In genomic region chr9:30183409-30183808, GRCm38 (mm10) we compare ENCODE assay signal across 24 mouse cellular contexts.
A peak's percentile ranks its signal among the peaks of the same experiment; 100 is the strongest.
DNase-seq lines count a peak whose midpoint lies in the region; ATAC-seq lines count a peak whose summit lies in the region.
"Had no signal": no experiment of that assay in that cellular context is flagged by ENCODE, and none has a peak within 500 bp of the region (broad histone marks: within the 10 kb centered on the region; RNA-seq: fewer than 3 reads in every experiment).

No protein-coding gene starts in this region.

- 62% methylated on average over 11 of the region's 11 CpGs for WGBS in limb, embryonic 13.5 days
- WGBS in limb, embryonic 10.5 days, result 83% methylated on average over 11 of the region's 11 CpGs
- WGBS in neural tube, embryonic 13.5 days, result 62% methylated on average over 11 of the region's 11 CpGs
- WGBS in neural tube, embryonic 15.5 days, result 57% methylated on average over 11 of the region's 11 CpGs
- WGBS in embryonic facial prominence, embryonic 14.5 days, result 42% methylated on average over 11 of the region's 11 CpGs

- H3K9me3 ChIP-seq in limb, embryonic 13.5 days, result no peaks in the 10 kb centered on the region
- no peaks in the 10 kb centered on the region for H3K9me3 ChIP-seq in limb, embryonic 10.5 days (replicated peaks)
- H3K9me3 ChIP-seq in neural tube, embryonic 13.5 days, result no peaks in the 10 kb centered on the region
- no peaks in the 10 kb centered on the region for H3K9me3 ChIP-seq in neural tube, embryonic 15.5 days (replicated peaks)
- H3K9me3 ChIP-seq in embryonic facial prominence, embryonic 14.5 days (ENCODE audit: control insufficient read depth, low read length), result no peaks in the 10 kb centered on the region
- H3K9me3 ChIP-seq: embryonic facial prominence, embryonic 15.5 days; forebrain, embryonic 10.5 days; forebrain, embryonic 12.5 days had no signal

- H3K36me3 ChIP-seq in limb, embryonic 13.5 days, result no peaks in the 10 kb centered on the region
- H3K36me3 ChIP-seq in limb, embryonic 10.5 days, result no peaks in the 10 kb centered on the region
- no peaks in the 10 kb centered on the region for H3K36me3 ChIP-seq in neural tube, embryonic 13.5 days
- no peaks in the 10 kb centered on the region for H3K36me3 ChIP-seq in neural tube, embryonic 15.5 days
- H3K36me3 ChIP-seq in embryonic facial prominence, embryonic 14.5 days (ENCODE audit: control insufficient read depth, insufficient read depth, low read length), result no peaks in the 10 kb centered on the region
- H3K36me3 ChIP-seq: embryonic facial prominence, embryonic 15.5 days; forebrain, embryonic 10.5 days; forebrain, embryonic 12.5 days had no signal

- no peaks in the 10 kb centered on the region for H3K27me3 ChIP-seq in limb, embryonic 13.5 days
- no peaks in the 10 kb centered on the region for H3K27me3 ChIP-seq in limb, embryonic 10.5 days (ENCODE audit: low read depth, poor library complexity, severe bottlenecking)
- H3K27me3 ChIP-seq in neural tube, embryonic 13.5 days, result no peaks in the 10 kb centered on the region
- no peaks in the 10 kb centered on the region for H3K27me3 ChIP-seq in neural tube, embryonic 15.5 days (replicated peaks)
- H3K27me3 ChIP-seq in embryonic facial prominence, embryonic 14.5 days (replicated peaks; ENCODE audit: control insufficient read depth, insufficient read depth, low read length), result no peaks in the 10 kb centered on the region
- H3K27me3 ChIP-seq: embryonic facial prominence, embryonic 15.5 days; forebrain, embryonic 12.5 days had no signal

- intact Hi-C loops in heart, postnatal 10 days (cut with DNase I), result no loop called here
- intact Hi-C loops in gastrocnemius, postnatal 14 days (cut with DNase I; ENCODE audit: low total_unique reads), result no loop called here

- no peak overlapping the region for H3K27ac ChIP-seq in limb, embryonic 13.5 days
- no peak overlapping the region for H3K27ac ChIP-seq in limb, embryonic 10.5 days
- H3K27ac ChIP-seq in neural tube, embryonic 13.5 days (replicated peaks), result peak overlapping the region; percentile 59; the same call in 1 of the 2 replicates
- no peak overlapping the region for H3K27ac ChIP-seq in neural tube, embryonic 15.5 days (replicated peaks)
- H3K27ac ChIP-seq in embryonic facial prominence, embryonic 14.5 days (replicated peaks; ENCODE audit: low read depth, low read length), result no peak overlapping the region
- H3K27ac ChIP-seq: embryonic facial prominence, embryonic 15.5 days; forebrain, embryonic 10.5 days; forebrain, embryonic 12.5 days had no signal

- peak; percentile 48 for DNase-seq in heart, adult 11 months
- DNase-seq in heart, postnatal 10 days, result no peak
- no peak for DNase-seq in limb, embryonic 10.5 days (ENCODE audit: low spot score)
- DNase-seq in embryonic facial prominence, embryonic 14.5 days (ENCODE audit: low spot score), result peak; percentile 47
- no peak for DNase-seq in gastrocnemius, postnatal 14 days
- DNase-seq: adrenal gland, adult 2 months; adrenal gland, postnatal 10 days; adrenal gland, postnatal 25 days; cerebellum, adult 11 months; cerebellum, adult 18-20 months; cerebellum, adult 8-10 months; cerebellum, adult 9-11 months; cerebellum, postnatal 14 days; cerebellum, postnatal 36 days; embryo, embryonic 11 days had no signal

- H3K9ac ChIP-seq in limb, embryonic 13.5 days, result no peak overlapping the region
- no peak overlapping the region for H3K9ac ChIP-seq in neural tube, embryonic 13.5 days
- no peak overlapping the region for H3K9ac ChIP-seq in neural tube, embryonic 15.5 days (replicated peaks)
- H3K9ac ChIP-seq in embryonic facial prominence, embryonic 14.5 days (ENCODE audit: low read depth, low read length), result no peak overlapping the region
- H3K9ac ChIP-seq: embryonic facial prominence, embryonic 15.5 days; forebrain, embryonic 12.5 days had no signal

- H3K4me2 ChIP-seq in limb, embryonic 13.5 days (replicated peaks), result no peak overlapping the region
- H3K4me2 ChIP-seq in neural tube, embryonic 13.5 days, result no peak overlapping the region
- H3K4me2 ChIP-seq in neural tube, embryonic 15.5 days, result no peak overlapping the region
- no peak overlapping the region for H3K4me2 ChIP-seq in embryonic facial prominence, embryonic 14.5 days (ENCODE audit: low read depth, low read length)
- H3K4me2 ChIP-seq: embryonic facial prominence, embryonic 15.5 days; forebrain, embryonic 12.5 days had no signal

- peak; percentile 51; the same call in 1 of the 2 replicates for ATAC-seq in limb, embryonic 13.5 days (ENCODE audit: low FRiP score, low read depth)
- ATAC-seq in neural tube, embryonic 13.5 days (ENCODE audit: low read depth), result no peak
- no peak for ATAC-seq in neural tube, embryonic 15.5 days (ENCODE audit: low FRiP score)
- ATAC-seq in embryonic facial prominence, embryonic 14.5 days (ENCODE audit: low read depth), result no peak
- ATAC-seq: forebrain, embryonic 14.5 days; forebrain, embryonic 16.5 days had no signal

- no peaks in the 10 kb centered on the region for H3K4me1 ChIP-seq in limb, embryonic 13.5 days
- H3K4me1 ChIP-seq in limb, embryonic 10.5 days, result no peaks in the 10 kb centered on the region
- peaks cover 12% of the 10 kb centered on the region for H3K4me1 ChIP-seq in neural tube, embryonic 13.5 days (replicated peaks)
- H3K4me1 ChIP-seq in neural tube, embryonic 15.5 days, result peaks cover 14% of the 10 kb centered on the region; the same call in 1 of the 2 replicates
- H3K4me1 ChIP-seq in embryonic facial prominence, embryonic 14.5 days (ENCODE audit: control insufficient read depth, insufficient read depth, low read length), result peaks cover 4% of the 10 kb centered on the region; the same call in 1 of the 2 replicates
- H3K4me1 ChIP-seq: embryonic facial prominence, embryonic 15.5 days had no signal

- no peak overlapping the region for H3K4me3 ChIP-seq in limb, embryonic 13.5 days
- H3K4me3 ChIP-seq in limb, embryonic 10.5 days, result no peak overlapping the region
- no peak overlapping the region for H3K4me3 ChIP-seq in neural tube, embryonic 13.5 days
- no peak overlapping the region for H3K4me3 ChIP-seq in neural tube, embryonic 15.5 days (replicated peaks)
- no peak overlapping the region for H3K4me3 ChIP-seq in embryonic facial prominence, embryonic 14.5 days (ENCODE audit: low read depth, low read length)
- H3K4me3 ChIP-seq: embryonic facial prominence, embryonic 15.5 days; erythroblast, embryonic 14.5 days; forebrain, embryonic 10.5 days; forebrain, embryonic 12.5 days had no signal

Comparison
In these comparisons a context has a peak if more than half of its experiments do, and no peak if none do; other contexts are left out.
1. DNase-seq: peak in heart, adult 11 months (single experiment) and embryonic facial prominence, embryonic 14.5 days (single experiment); none in heart, postnatal 10 days (0 of 2), limb, embryonic 10.5 days (single experiment) and gastrocnemius, postnatal 14 days (single experiment).